Mouse (Mus musculus) liver (tissue): ENCODE results near the gene Ddi2.
A peak's percentile ranks its signal among the peaks of the same experiment; 100 is the strongest.
"Not testable (repeated sequence)": the region's sequence is repeated elsewhere in the genome, so short reads cannot be mapped to it uniquely, and the experiment has no call there.

Source experiments
- DNase-seq: peaks from one replicate; pipeline ENCODE4 v3.0.0-alpha.2; 2020; ENCODE audit warnings: mixed read lengths

Gene Ddi2

DNA sequence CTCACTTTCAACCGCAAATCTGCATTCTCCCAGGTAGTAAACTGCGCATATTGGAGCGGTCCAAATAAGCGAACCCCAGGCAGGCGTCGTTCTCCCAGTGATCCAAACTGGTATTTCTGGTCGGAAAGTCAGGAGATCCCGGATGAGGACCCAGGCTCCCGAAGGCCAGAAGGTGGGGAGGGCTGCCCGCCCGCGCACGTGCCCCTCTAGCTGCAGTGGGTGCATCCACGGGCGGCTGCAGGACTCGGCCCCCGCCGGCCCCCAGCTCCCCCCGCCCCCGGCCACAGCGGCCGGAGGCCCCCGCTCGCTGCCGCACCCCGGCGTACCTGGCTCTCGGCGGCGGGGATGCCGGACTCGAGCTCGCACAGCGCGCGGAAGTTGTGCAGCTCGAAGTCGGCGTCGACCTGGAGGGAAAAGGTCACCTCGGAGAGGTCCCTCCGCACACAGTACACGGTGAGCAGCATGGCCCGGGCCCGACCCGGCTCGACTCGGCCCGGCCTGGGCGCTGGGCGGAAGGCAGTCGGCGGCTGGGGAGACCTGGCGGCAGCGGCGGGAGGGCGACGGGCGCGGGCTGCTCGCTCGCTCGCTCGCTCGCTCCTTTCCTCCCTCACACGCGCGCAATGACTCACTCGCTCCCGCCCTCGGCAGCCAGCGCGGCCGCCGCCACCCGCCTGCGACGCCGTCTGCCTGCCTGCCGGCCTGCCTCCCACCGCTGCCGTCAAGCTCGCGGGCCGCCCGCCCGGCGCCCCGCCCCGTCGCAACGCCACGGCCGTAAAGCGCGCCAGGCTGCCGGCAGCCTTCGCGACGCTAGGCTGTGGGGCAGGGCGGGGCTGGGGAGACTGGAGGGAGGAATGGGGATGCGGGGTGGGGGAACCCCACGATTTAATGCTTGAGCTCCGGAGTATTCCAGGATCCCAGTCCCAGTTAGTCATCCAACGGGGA lies at the start of gene Ddi2:
Gene Ddi2 (minus strand): TSS at position 689 of the 942 bp plus-strand sequence.
- peak; percentile 95 for DNase-seq

GRCm38 (mm10) chr4:141773019-141773418 lies 49.8 kb upstream of the Ddi2 start:
- DNase-seq = not testable (repeated sequence)

GRCm38 (mm10) chr4:141771823-141772222 lies 48.6 kb upstream of the Ddi2 start:
- no peak for DNase-seq

DNA sequence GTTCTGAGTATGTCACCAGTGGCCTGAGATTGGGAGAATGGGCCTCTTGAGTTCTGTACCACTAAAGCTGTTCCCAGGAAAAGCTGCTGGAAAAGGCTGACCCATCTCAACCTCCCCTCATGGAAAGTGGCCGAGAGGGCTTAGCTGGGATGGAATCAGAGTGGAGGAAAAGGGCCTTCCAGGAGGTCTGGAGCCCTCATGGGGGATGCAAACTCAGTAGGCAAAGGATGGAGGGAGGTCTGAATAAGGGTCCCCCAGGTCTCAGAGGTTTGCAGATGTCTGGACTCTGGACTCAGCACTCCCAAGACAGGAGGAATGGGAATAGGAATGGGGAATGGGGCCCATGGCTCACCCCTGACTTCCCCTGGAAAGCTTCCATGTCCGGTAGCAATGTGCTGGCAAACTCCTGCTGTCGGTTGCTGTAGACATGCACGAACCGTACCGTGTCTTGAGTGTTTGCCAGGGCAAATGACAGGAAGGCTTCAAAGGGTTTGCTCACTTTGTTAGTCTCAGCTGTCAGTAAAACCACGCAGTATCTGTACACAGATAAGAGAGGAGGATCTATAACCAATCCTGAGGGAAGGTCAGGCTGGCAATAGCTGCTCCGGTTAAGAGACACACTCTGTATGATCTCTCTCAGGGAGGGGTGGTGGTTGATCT lies 46.4 kb upstream of the Ddi2 start:
- DNase-seq = no peak

- DNase-seq = peak; percentile 84
Measured at GRCm38 (mm10) chr4:141767353-141768036, 44.3 kb upstream of the Ddi2 start.

DNA sequence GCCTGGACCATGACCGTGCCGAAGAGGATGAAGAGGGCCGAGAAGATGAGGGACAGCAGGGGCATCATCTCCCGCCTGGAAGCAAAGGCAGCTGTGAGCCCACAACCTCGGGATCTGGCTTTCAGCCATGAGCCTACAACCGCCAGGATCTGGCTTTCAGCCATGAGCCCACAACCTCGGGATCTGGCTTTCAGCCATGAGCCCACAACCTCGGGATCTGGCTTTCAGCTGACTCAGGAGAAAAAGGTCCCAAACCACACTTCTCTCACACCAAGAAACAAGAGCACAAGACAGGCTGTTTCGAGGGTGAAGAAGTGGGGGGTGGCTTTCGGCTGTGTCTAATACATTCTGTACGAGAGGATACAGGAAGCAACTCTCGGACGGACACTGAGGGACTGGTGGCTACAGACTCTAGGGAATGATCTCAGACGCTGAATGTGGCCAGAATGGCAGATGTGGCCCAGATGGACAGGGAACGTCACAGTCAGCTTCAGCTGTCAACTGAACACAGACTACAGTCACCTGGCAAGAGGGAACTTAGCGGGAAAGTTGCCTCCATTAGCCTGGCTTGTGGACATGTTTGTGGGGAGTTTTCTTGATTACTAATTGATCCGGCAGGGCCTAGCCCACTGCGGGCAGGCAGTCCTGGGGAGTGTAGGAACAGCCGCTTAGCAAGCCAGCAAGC lies 43.6 kb upstream of the Ddi2 start:
- DNase-seq = no peak

GRCm38 (mm10) chr4:141766316-141766667 lies 43.1 kb upstream of the Ddi2 start:
- DNase-seq = no peak

- no peak for DNase-seq
Measured at GRCm38 (mm10) chr4:141765008-141765407, 41.8 kb upstream of the Ddi2 start.

DNA sequence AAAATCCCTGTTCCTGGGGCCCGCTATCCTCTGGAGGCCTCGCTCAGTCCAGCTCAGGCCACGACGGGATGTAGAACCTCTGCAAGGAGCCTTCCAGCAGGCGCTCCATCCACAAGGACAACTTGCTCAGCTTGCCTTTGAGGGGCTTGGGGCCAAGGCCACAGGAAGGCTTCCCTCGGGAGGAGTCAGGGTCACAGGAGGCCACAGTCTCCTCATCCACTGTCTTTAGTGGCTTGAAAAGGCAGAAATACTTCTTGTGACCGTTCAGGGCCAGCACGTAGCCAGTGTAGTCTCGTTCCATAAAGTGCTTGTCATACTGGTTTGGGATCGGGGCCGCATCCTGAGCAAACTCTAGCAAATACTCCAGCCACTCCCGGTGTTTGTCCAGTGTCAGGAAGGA lies 40.3 kb upstream of the Ddi2 start:
- no peak for DNase-seq

GRCm38 (mm10) chr4:141762102-141762598 lies 38.9 kb upstream of the Ddi2 start:
- DNase-seq = no peak

GRCm38 (mm10) chr4:141760942-141761341 lies 37.7 kb upstream of the Ddi2 start:
- DNase-seq = no peak

- DNase-seq = peak; percentile 73
Measured at GRCm38 (mm10) chr4:141758874-141759542, 35.8 kb upstream of the Ddi2 start.

DNA sequence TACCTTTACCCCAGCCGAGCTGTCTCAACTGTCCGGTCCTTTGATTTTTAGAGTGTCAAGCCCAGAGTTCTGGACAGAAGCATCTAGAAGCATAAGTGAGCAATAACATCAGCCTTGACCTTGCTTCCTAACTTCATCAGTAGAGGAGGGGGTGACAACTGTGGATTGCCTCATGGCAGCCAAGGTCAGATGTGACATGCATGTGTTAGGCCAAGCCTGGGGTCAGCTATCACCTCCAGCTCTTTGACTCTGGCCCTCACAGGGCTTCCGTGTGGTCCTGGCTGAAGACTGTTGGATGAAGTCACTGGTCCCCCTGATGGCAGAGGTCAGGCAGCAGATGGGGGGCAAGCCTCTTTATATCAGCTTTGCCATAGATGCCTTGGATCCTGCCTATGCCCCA lies 33.9 kb upstream of the Ddi2 start:
- DNase-seq = no peak

DNA sequence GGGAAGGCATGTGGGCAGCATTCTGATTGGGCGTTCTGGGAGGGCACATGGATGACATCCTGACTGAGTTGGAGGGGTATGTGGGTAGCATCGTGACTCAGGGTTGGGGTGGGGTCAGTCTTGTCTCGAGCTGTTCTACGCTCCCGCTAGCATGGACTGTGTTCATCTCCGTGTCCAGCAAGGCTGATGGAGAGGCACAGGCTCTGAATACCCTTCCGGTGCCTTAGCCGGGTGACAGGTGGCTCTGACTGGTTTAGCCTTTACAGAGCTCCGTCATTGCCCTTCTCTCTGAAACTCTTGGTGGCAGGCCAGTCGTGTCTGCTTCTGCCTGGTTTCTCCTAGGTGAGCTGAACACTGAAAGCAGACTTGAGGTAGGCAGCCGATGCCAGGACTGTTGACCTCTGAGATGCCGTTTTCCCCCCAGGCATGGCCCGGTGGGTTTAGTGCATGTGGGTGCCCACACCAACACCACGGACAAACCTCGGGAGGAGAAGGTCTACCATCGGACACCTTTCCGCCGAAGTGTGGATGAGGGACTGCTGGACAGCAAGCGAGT lies 32.2 kb upstream of the Ddi2 start:
- DNase-seq = no peak

- peak; percentile 83 for DNase-seq
Measured at GRCm38 (mm10) chr4:141752076-141752421, 28.8 kb upstream of the Ddi2 start.

DNA sequence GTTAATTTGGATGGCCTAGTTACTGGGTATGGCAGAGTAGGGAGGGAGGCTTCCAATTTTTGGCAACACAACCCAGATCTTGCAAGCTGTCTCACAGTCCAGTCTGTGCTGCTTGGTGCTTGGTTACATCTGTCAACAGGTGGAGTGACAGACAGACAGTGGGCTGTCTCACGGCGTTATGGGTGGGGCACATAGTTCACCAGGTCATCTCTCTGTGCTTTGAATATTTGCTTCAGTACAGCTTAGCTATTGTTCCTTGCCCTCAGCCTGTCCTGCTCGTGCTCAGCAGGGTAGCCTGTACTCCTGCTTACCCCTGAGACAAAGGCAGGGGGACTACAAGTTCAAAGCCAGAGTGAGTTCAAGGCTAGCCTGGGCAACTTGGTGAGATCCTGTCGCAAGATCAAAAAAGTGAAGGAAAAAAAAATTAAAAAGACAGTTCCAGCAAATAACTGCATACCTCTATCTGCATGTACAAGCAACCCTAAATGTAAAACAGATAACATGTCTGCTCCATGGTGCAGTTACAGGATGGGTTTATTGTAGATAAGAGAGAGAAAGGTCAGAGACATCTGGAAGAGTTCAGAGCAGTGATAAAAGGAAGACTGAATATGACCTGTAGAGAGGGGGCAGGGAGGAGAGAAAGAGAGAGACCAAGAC lies 28.3 kb upstream of the Ddi2 start:
- DNase-seq = peak; percentile 75

DNA sequence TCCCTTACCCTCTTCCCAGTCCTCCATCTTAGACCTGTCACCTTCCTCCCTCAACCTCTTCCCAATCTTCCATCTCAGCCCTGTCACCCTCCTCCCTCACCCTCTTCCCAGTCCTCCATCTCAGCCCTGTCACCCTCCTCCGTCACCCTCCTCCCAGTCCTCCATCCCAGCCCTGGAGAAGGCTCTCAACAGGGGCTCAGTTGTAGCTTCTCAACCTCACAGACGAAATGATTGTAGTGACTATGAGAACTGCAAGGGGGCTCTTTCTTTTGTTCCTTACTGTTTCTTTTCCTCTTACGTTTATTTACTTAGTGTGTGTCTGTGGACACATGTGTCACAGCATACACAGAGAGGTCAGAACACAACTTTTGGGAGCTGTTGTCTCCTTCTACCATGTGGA lies 27.6 kb upstream of the Ddi2 start:
- DNase-seq = no peak

DNA sequence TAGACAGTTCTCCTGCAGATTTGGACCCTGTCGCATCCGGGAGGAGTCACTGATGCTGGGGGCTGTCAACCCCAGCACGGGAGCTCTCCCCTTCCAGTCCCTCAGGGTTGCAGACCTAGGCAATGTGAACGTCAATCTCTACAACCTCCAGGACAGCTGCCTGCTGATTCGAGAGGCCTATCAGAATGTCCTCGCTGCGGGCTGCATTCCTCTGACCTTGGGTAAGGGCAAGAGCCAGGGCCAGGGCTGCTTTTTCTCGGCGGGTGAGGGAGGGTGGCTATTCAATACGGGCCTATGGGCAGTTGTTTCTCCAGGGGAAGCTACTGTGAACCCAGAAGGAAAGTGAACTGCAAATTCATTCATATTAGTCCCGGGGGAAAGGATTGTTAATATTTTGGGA lies 26.3 kb upstream of the Ddi2 start:
- no peak for DNase-seq

DNA sequence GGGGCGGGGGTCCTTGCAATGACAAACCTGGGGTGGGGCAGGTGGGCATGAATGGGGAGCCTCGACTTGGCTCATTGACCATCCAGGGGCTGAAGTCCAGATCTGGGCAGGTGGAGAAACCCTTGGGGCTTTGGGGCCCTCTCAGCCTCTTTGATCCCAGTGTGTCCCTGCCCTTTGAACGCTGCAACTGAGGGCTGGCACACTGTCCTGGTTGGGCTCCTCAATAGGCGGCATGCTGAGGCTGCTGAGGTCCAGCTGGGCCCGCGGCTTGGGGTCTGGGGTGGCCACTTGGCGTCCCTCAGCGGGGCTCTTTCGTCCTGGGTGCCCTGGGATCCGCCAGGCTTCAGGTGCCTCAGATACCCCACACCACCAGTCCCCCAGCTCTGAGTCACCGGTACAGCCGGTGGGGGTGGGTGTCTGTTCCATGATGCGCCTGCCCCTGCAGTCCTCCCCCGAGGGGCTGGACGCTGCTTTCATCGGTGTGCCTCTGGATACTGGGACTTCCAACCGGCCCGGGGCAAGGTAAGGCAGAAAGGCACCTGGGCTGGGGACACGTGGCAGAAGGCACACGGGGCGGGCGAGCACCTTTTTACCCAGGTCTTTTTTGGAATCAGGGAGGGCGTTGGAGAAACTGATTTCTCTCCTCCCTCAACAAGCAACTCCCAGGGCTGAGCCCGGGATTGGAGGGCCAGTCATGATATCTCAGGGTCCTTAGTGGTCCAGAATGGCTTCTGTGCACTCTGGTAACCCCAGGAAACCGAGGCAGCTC lies 23.5 kb upstream of the Ddi2 start, which contains the start of gene Agmat:
Gene Agmat (plus strand): TSS at position 95 of the 769 bp plus-strand sequence.
- no peak for DNase-seq

DNA sequence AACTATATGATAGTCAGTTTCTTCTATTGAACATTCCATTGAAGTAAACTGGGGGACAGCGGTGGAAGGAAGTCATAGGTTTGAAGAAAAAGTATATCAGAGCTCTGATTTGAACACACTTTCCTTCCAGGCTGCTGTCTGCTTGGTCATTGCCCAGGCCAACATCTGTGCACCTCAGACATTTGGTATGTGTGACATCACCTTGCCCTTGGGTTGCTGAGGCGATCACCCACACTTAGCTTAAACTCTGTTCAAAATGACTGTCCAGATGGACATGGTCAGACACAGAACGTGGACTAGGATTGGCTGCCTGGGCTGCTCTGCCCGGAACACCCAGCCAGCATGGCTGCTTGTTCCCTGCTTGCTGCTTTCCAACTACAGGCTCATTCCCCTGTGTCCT lies 19.2 kb upstream of the Ddi2 start:
- no peak for DNase-seq

DNA sequence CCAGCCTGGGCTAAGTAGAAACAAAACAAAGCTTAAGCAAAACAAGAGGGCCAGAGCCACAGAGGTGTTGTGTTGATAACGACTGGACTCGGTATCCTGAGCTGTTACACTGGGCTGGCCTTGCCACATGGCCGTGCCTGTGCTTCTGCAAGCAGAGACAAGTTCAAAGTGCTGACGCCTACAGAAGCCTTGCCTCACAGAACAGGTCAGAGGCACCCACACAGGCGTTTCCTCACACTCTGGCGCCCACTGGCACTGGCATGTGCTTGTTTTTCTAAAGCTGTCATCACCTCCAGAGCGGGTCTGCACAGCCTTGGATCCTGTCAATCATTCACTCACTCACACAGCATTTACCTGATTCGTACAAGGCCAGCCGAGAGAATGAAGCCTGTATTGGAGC lies 18.6 kb upstream of the Ddi2 start:
- peak; percentile 46 for DNase-seq
